Mouse (Mus musculus): Measurements from ENCODE around the gene Eif3i.

DNA sequence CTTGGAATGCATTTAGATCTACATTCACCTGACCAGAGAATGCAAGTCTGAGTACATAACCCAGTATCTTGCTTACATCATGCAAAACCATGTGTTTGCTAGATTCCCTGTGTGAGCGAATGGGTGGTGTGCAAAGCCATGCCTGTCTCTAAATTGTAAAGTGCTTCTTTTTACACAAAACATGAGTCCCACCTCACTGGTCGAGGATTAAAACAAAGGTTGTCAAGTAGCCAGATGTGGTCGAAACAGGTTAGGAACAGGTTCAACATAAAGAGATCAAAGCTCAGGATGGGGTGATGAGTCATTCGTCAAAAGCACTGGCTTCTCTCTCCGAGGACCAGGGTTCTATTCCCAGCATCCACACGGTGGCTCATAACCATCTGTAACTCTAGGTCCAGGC is 35.3 kb downstream of the Eif3i start:
- no peak for TF ChIP-seq CTCF (IDR thresholded peaks at IDR 0.05)
- no peak for TF ChIP-seq EP300 (IDR thresholded peaks at IDR 0.05)

Measured in lung, postnatal 0 days (tissue).